Mouse (Mus musculus) cortical plate, adult 2 months (tissue): ENCODE data around the gene Sec24b.

Experiments used
- CTCF ChIP-seq: fragments of 200-500 bp; IDR thresholded peaks from 2 replicates; pipeline ENCODE4 v1.5.1; 2011; ENCODE audit warnings: mild to moderate bottlenecking, control low read depth, low read length; ENCODE audit not compliant: insufficient read depth; ENCODE audit errors: extremely low read depth
- POLR2A ChIP-seq: fragments of 200-500 bp; IDR thresholded peaks from 2 replicates; pipeline ENCODE4 v1.6.1; 2011; ENCODE audit warnings: mild to moderate bottlenecking, low read length, control low read depth; ENCODE audit not compliant: insufficient read depth; ENCODE audit errors: extremely low read depth

- no peak for TF ChIP-seq POLR2A
- TF ChIP-seq CTCF = no peak
Measured at GRCm38 (mm10) chr3:129937848-129938247, 123.5 kb downstream of the Sec24b start.
